Mouse (Mus musculus) ES-Bruce4 (cell line): Measurements from ENCODE around the gene Iqce. TPM values are rescaled to one million over a fixed set of nuclear protein-coding genes. Genes with fewer than 3 reads are reported as not detected.
A peak's percentile ranks its signal among the peaks of the same experiment; 100 is the strongest.

Experiments
- H3K27ac ChIP-seq: 2 replicates; pipeline ENCODE4 v1.5.1; 2012; ENCODE audit warnings: low read length, inconsistent platforms; ENCODE audit not compliant: insufficient read depth
- H3K27me3 ChIP-seq: 2 replicates; pipeline ENCODE4 v1.6.1; 2012; ENCODE audit warnings: mild to moderate bottlenecking, low read length, inconsistent platforms; ENCODE audit not compliant: control insufficient read depth, poor library complexity, insufficient read depth, severe bottlenecking
- H3K36me3 ChIP-seq: 2 replicates; pipeline ENCODE4 v1.6.1; 2012; ENCODE audit warnings: inconsistent platforms, mild to moderate bottlenecking, low read length, moderate library complexity; ENCODE audit not compliant: control insufficient read depth, poor library complexity, insufficient read depth, severe bottlenecking
- H3K4me1 ChIP-seq: one replicate; pipeline ENCODE4 v1.8.1; 2011; ENCODE audit warnings: low read length; ENCODE audit not compliant: control insufficient read depth, insufficient read depth
- H3K4me3 ChIP-seq: 2 replicates; pipeline ENCODE4 v1.5.1; 2011; ENCODE audit warnings: low read depth, mild to moderate bottlenecking, low read length
- H3K9ac ChIP-seq: 2 replicates; pipeline ENCODE4 v1.6.1; 2012; ENCODE audit warnings: low read depth, mild to moderate bottlenecking, inconsistent platforms; ENCODE audit not compliant: poor library complexity, severe bottlenecking
- H3K9me3 ChIP-seq: replicated peaks from 2 replicates; pipeline ENCODE4 v1.6.1; 2012; ENCODE audit warnings: mild to moderate bottlenecking, low read length, inconsistent platforms; ENCODE audit not compliant: control insufficient read depth, poor library complexity, insufficient read depth, severe bottlenecking
- CTCF ChIP-seq: IDR thresholded peaks from one replicate; pipeline ENCODE4 v1.8.1; 2011; ENCODE audit warnings: low read depth, low read length
- EP300 ChIP-seq: IDR thresholded peaks from 2 replicates; pipeline ENCODE4 v1.6.1; 2011; ENCODE audit warnings: low read depth, low read length; ENCODE audit not compliant: insufficient read depth
- POLR2A ChIP-seq: IDR thresholded peaks from one replicate; pipeline ENCODE4 v1.8.1; 2011; ENCODE audit warnings: low read length; ENCODE audit not compliant: insufficient read depth
- polyA plus RNA-seq: library from polyadenylated mRNA; stranded (reverse); fragments of >200 nt; gene quantifications from 2 replicates; pipeline ENCODE4 v1.2.4, GENCODE M21; 2011; ENCODE audit warnings: low read depth; ENCODE audit not compliant: missing spikeins, insufficient read depth, insufficient read length

Gene Iqce
- polyA plus RNA-seq, 1 experiment: 11.0 TPM

GRCm38 (mm10) chr5:140652587-140652986, 49.6 kb downstream of the Iqce start:
- TF ChIP-seq POLR2A (no peak), CTCF (no peak), EP300 (no peak)
- H3K9me3 ChIP-seq: no peaks in the 10 kb centered on the region
- H3K4me1 ChIP-seq: peaks cover 2% of the 10 kb centered on the region
- H3K27me3 ChIP-seq: no peaks in the 10 kb centered on the region
- H3K9ac ChIP-seq: no peak overlapping the region
- H3K27ac ChIP-seq: no peak overlapping the region
- H3K36me3 ChIP-seq: no peaks in the 10 kb centered on the region
- H3K4me3 ChIP-seq: no peak overlapping the region

- Histone ChIP-seq H3K9ac (no peak overlapping the region), H3K9me3 (no peaks in the 10 kb centered on the region)
Measured at GRCm38 (mm10) chr5:140651231-140651630, 50.9 kb downstream of the Iqce start.

GRCm38 (mm10) chr5:140649881-140650414, 52.2 kb downstream of the Iqce start:
- TF ChIP-seq EP300 (no peak), CTCF (no peak)
- peak overlapping the region; percentile 80 for H3K4me3 ChIP-seq
- peak overlapping the region; percentile 36; the same call in 1 of the 2 replicates for H3K9ac ChIP-seq
- H3K27ac ChIP-seq: no peak overlapping the region
- no peaks in the 10 kb centered on the region for H3K9me3 ChIP-seq
- H3K36me3 ChIP-seq: no peaks in the 10 kb centered on the region
- no peaks in the 10 kb centered on the region for H3K27me3 ChIP-seq
- H3K4me1 ChIP-seq: peaks cover 2% of the 10 kb centered on the region

More at GRCm38 (mm10) chr5:140651231-140651630, 50.9 kb downstream of the Iqce start:
- TF ChIP-seq CTCF (no peak), EP300 (no peak), POLR2A (no peak)
- Histone ChIP-seq H3K36me3 (no peaks in the 10 kb centered on the region), H3K27ac (no peak overlapping the region), H3K4me1 (peaks cover 2% of the 10 kb centered on the region), H3K4me3 (no peak overlapping the region), H3K27me3 (no peaks in the 10 kb centered on the region)

- TF ChIP-seq EP300: no peak
- TF ChIP-seq CTCF: no peak
- peak; percentile 82 for TF ChIP-seq POLR2A
- no peaks in the 10 kb centered on the region for H3K9me3 ChIP-seq
- peak overlapping the region; percentile 84 for H3K9ac ChIP-seq
- 0 out of 2 replicates have a peak overlapping the region, but pooled peaks have one; percentile 4 for H3K27ac ChIP-seq
- H3K4me3 ChIP-seq: peak overlapping the region; percentile 80
- H3K36me3 ChIP-seq: no peaks in the 10 kb centered on the region
- H3K27me3 ChIP-seq: no peaks in the 10 kb centered on the region
- H3K4me1 ChIP-seq: peaks cover 2% of the 10 kb centered on the region
Measured at GRCm38 (mm10) chr5:140649101-140649667, 53.0 kb downstream of the Iqce start.

GRCm38 (mm10) chr5:140648519-140649100, 53.6 kb downstream of the Iqce start, which contains the start of gene Ttyh3:
Gene Ttyh3 (minus strand): TSS chr5:140649031.
- peak within 1 kb of the TSS; percentile 84 for H3K9ac ChIP-seq
- 0 out of 2 replicates have a peak within 1 kb of the TSS, but pooled peaks have one; percentile 4 for H3K27ac ChIP-seq
- no peak for TF ChIP-seq POLR2A
- no peaks in the 10 kb centered on the region for H3K36me3 ChIP-seq
- no peaks in the 10 kb centered on the region for H3K27me3 ChIP-seq
- H3K9me3 ChIP-seq: no peaks in the 10 kb centered on the region
- H3K4me3 ChIP-seq: peak within 1 kb of the TSS; percentile 80
- H3K4me1 ChIP-seq: peaks cover 2% of the 10 kb centered on the region
